Mouse (Mus musculus) gastrocnemius, postnatal 14 days (tissue): ENCODE measurements at regions not wholly inside any gene's neighbourhood (a gene's known extent, or its start where the extent isn't known, plus 50 kb on each side); places are given as distances from the start of the nearest gene placed in this dataset.

Experiments used
- DNase-seq: peaks from one replicate; pipeline ENCODE4 v3.0.0; 2021; ENCODE audit warnings: mixed read lengths
- intact Hi-C: fragments of 180-260 bp; cut with DNase I; formaldehyde crosslinking; loops from one replicate; pipeline ENCODE4 v1.15.1; 2025; ENCODE audit warnings: low total_unique reads

DNA sequence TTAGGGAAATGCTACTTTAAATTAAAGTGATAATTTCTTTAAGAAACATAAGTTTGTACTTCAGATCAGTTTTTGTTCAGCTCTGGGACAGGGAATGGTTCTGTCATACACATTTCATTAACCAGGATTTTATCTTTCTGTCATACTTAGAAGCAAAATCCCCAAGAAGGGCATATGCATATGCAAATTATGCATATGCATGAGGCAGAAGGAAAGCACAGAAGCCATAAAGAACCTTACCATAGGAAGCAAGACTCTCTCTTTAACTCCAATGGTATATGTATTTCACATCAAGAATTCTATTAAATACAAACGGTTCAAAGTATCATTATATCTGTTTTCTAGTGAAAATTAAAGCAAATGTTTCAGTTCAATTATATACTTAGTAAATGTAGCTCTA lies 381.5 kb downstream of the Kcnj3 start:
- no peak for DNase-seq
- intact Hi-C loops = no loop called here

DNA sequence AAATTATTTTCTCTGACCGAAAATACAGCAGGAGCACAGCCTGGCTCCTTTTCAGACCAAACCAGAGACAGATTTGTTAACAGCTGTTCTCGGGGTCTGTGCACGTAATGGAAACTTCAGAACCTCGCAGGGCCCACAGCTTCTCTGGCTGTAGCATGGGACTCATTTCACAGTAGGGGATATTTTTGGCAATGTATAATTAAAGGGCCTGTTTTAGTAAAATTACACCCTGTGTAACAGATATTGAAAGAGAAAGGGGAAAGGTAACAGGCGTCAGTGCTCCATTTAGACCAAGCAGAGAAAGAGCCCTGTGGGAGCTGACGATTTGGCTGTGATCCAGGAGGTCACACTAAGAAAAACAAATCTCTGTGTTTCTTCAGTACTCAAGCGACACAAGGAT lies 382.4 kb downstream of the Kcnj3 start:
- intact Hi-C loops = no loop called here
- DNase-seq = no peak

GRCm38 (mm10) chr2:55822726-55823125 lies 387.0 kb downstream of the Kcnj3 start:
- intact Hi-C loops = no loop called here
- no peak for DNase-seq

DNA sequence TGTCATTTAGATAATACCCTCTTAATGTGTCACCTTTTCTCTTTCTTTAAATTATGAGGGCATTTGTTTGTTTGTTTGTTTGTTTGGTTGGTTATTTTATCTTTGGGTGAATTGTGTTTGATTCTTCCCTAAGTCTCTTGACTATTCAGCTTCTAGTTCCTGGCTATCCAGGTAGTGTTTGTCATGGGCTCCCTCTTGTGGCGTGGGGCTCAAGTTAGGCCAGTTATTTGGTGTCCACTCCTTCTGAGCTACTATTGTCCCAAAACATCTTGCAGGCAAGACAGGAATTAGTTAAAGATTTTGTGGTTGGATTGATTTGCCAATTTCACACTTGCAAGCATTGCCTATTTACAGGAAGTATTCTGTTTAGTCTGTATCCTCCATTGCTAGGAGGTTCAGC lies 405.8 kb downstream of the Kcnj3 start:
- DNase-seq = peak; percentile 3
- intact Hi-C loops = no loop called here

- intact Hi-C loops = no loop called here
- no peak for DNase-seq
Measured at GRCm38 (mm10) chr2:55846832-55847382, 411.1 kb downstream of the Kcnj3 start.

GRCm38 (mm10) chr2:55862479-55862878 lies 426.7 kb downstream of the Kcnj3 start:
- intact Hi-C loops = no loop called here
- no peak for DNase-seq

DNA sequence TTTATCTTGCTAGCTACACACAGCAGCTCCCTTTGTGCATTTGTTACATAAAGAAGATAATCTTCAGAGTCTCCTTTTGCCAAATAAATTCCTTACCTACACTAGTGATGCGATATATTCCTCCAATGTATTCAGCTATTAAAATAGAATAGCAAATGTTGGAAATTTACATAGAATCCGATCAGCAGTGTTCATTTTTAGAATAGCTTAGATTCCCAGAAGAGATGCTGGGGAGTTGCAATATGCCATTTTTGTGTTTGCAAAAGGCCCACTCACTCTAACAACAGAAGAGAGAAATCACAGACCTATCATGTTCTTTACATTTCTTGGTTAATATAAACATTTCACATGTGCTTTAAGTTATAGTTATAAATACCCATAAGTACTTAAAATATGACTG lies 454.2 kb downstream of the Kcnj3 start:
- DNase-seq = no peak
- intact Hi-C loops = no loop called here

DNA sequence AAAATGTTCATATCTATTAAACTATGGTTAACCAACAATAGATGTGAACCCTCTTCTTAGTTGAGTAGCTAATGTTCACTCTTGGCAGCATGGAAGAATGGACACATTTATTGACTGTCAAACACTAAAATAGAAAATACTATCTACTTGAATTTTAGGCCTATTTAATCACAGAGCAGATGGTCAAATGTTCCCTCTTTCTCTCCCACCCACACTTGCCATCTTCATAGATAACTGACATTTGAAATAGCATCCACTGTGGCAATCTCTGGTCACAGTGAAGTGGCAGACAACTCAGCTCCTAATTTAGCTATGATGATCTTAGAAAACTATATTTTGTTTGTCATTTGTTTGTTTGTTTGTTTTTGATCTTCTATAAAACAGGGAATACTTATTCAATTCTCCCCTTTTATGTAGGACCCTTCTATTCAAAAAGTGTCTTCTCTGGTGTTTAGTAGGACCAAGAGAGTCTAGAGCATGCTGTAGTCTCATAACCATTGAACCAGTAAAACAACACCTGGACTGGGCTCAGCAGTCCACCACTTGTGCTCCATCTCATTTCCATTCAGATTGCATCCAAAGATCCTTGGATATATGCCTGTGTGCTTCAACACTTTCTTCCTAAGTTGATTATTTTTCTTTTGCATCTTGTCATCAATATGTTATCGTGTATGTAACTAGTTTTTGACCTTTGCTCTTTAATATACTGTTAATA lies 457.2 kb downstream of the Kcnj3 start:
- no peak for DNase-seq
- intact Hi-C loops = no loop called here

GRCm38 (mm10) chr2:55920294-55920693 lies 484.5 kb downstream of the Kcnj3 start:
- intact Hi-C loops = no loop called here
- DNase-seq = no peak
